Mouse (Mus musculus) heart, embryonic 10.5 days (tissue): ENCODE results near the gene Smarcd1. TPM values are rescaled to one million over a fixed set of nuclear protein-coding genes. Genes with fewer than 3 reads are reported as not detected.

Source experiments
- DNase-seq: peaks from one replicate; pipeline ENCODE4 v3.0.0-alpha.2; 2017; ENCODE audit warnings: low spot score
- H3K27ac ChIP-seq: fragments of 300-500 bp; sonication (generic); 2 replicates; pipeline ENCODE4 v1.5.1; 2016; ENCODE audit warnings: mild to moderate bottlenecking
- H3K27me3 ChIP-seq: fragments of 300-500 bp; sonication (generic); 2 replicates; pipeline ENCODE4 v1.6.1; 2016; ENCODE audit warnings: mild to moderate bottlenecking; ENCODE audit not compliant: poor library complexity, insufficient read depth, severe bottlenecking
- H3K36me3 ChIP-seq: fragments of 300-500 bp; sonication (generic); 2 replicates; pipeline ENCODE4 v1.6.1; 2016; ENCODE audit warnings: mild to moderate bottlenecking, moderate library complexity
- H3K4me1 ChIP-seq: fragments of 300-500 bp; sonication (generic); 2 replicates; pipeline ENCODE4 v1.6.1; 2016; ENCODE audit warnings: mild to moderate bottlenecking
- H3K4me3 ChIP-seq: fragments of 300-500 bp; sonication (generic); 2 replicates; pipeline ENCODE4 v1.5.1; 2016; ENCODE audit warnings: mild to moderate bottlenecking, moderate library complexity
- H3K9me3 ChIP-seq: fragments of 300-500 bp; sonication (generic); 2 replicates; pipeline ENCODE4 v1.6.1; 2016; ENCODE audit warnings: mild to moderate bottlenecking, moderate library complexity
- WGBS: fragments of 180-500 bp; shearing (Covaris S2); methylation state at CpG from one replicate; pipeline ENCODE4 v1.1.7; 2016; 5-methylcytosine and 5-hydroxymethylcytosine counted together
- polyA plus RNA-seq: library from polyadenylated mRNA; unstranded; fragments of >200 nt; fragmentation: Nextera tagmentation; extraction: Ambion mirVana; gene quantifications from 2 replicates; pipeline ENCODE4 v1.2.1, GENCODE M21; 2016

Smarcd1 gene
- polyA plus RNA-seq, 1 experiment from 2014 or later = 45.5 TPM

GRCm38 (mm10) chr15:99711491-99711890 is 9.6 kb downstream of the Smarcd1 start:
- H3K36me3 ChIP-seq = peaks cover 91% of the 10 kb centered on the region
- DNase-seq = no peak
- WGBS = 76% methylated on average over 3 of the region's 3 CpGs

GRCm38 (mm10) chr15:99712666-99713559 is 11.0 kb downstream of the Smarcd1 start:
- H3K36me3 ChIP-seq = peaks cover 81% of the 10 kb centered on the region
- H3K4me3 ChIP-seq = no peak overlapping the region
- 71% methylated on average over 13 of the region's 13 CpGs for WGBS
- peaks cover 43% of the 10 kb centered on the region for H3K4me1 ChIP-seq
- H3K27ac ChIP-seq = peak overlapping the region; percentile 80
- no peaks in the 10 kb centered on the region for H3K9me3 ChIP-seq
- no peak for DNase-seq
- 0 out of 2 replicates have a peak, but pooled peaks cover 6% of the 10 kb centered on the region for H3K27me3 ChIP-seq

More at GRCm38 (mm10) chr15:99711491-99711890, 9.6 kb downstream of the Smarcd1 start:
- H3K4me1 ChIP-seq = peaks cover 35% of the 10 kb centered on the region
- no peak overlapping the region for H3K4me3 ChIP-seq
- no peak overlapping the region for H3K27ac ChIP-seq
- no peaks in the 10 kb centered on the region for H3K9me3 ChIP-seq
- H3K27me3 ChIP-seq = no peaks in the 10 kb centered on the region

- DNase-seq = no peak
- Histone ChIP-seq H3K9me3 (no peaks in the 10 kb centered on the region), H3K27me3 (0 out of 2 replicates have a peak, but pooled peaks cover 7% of the 10 kb centered on the region), H3K27ac (peak overlapping the region; percentile 80), H3K4me3 (no peak overlapping the region), H3K4me1 (peaks cover 43% of the 10 kb centered on the region), H3K36me3 (peaks cover 81% of the 10 kb centered on the region)
- WGBS = 76% methylated on average over 3 of the region's 3 CpGs
Observed at GRCm38 (mm10) chr15:99713569-99713968, 11.6 kb downstream of the Smarcd1 start.

GRCm38 (mm10) chr15:99714206-99714605 is 12.3 kb downstream of the Smarcd1 start:
- 51% methylated on average over 4 of the region's 4 CpGs for WGBS
- DNase-seq = no peak
- Histone ChIP-seq H3K4me3 (no peak overlapping the region), H3K27me3 (0 out of 2 replicates have a peak, but pooled peaks cover 7% of the 10 kb centered on the region), H3K9me3 (no peaks in the 10 kb centered on the region), H3K36me3 (peaks cover 81% of the 10 kb centered on the region), H3K27ac (peak overlapping the region; percentile 80), H3K4me1 (peaks cover 43% of the 10 kb centered on the region)

- peaks cover 79% of the 10 kb centered on the region for H3K36me3 ChIP-seq
- H3K4me3 ChIP-seq = no peak overlapping the region
- 41% methylated on average over 7 of the region's 7 CpGs for WGBS
- 0 out of 2 replicates have a peak, but pooled peaks cover 7% of the 10 kb centered on the region for H3K27me3 ChIP-seq
- peak overlapping the region; percentile 80; the same call in 1 of the 2 replicates for H3K27ac ChIP-seq
- no peak for DNase-seq
- H3K4me1 ChIP-seq = peaks cover 43% of the 10 kb centered on the region
- H3K9me3 ChIP-seq = no peaks in the 10 kb centered on the region
Observed at GRCm38 (mm10) chr15:99714858-99715257, 12.9 kb downstream of the Smarcd1 start.

- WGBS = 79% methylated on average over 13 of the region's 13 CpGs
- H3K4me1 ChIP-seq = peaks cover 43% of the 10 kb centered on the region
- no peak for DNase-seq
- no peak overlapping the region for H3K27ac ChIP-seq
- peaks cover 78% of the 10 kb centered on the region for H3K36me3 ChIP-seq
- H3K9me3 ChIP-seq = no peaks in the 10 kb centered on the region
- H3K4me3 ChIP-seq = no peak overlapping the region
- H3K27me3 ChIP-seq = 0 out of 2 replicates have a peak, but pooled peaks cover 7% of the 10 kb centered on the region
Observed at GRCm38 (mm10) chr15:99715361-99715865, 13.5 kb downstream of the Smarcd1 start.

- peak overlapping the region; percentile 56; the same call in 1 of the 2 replicates for H3K27ac ChIP-seq
- no peak for DNase-seq
- peak overlapping the region; percentile 1; the same call in 1 of the 2 replicates for H3K4me3 ChIP-seq
- 71% methylated on average over 11 of the region's 11 CpGs for WGBS
- no peaks in the 10 kb centered on the region for H3K9me3 ChIP-seq
- peaks cover 43% of the 10 kb centered on the region for H3K4me1 ChIP-seq
- 0 out of 2 replicates have a peak, but pooled peaks cover 7% of the 10 kb centered on the region for H3K27me3 ChIP-seq
- H3K36me3 ChIP-seq = peaks cover 78% of the 10 kb centered on the region
Observed at GRCm38 (mm10) chr15:99715982-99716746, 14.2 kb downstream of the Smarcd1 start.

- Histone ChIP-seq H3K27ac (no peak overlapping the region), H3K36me3 (peaks cover 73% of the 10 kb centered on the region), H3K4me1 (peaks cover 44% of the 10 kb centered on the region), H3K9me3 (no peaks in the 10 kb centered on the region), H3K27me3 (0 out of 2 replicates have a peak, but pooled peaks cover 7% of the 10 kb centered on the region), H3K4me3 (no peak overlapping the region)
- WGBS = 83% methylated on average over 12 of the region's 12 CpGs
- DNase-seq = no peak
Observed at GRCm38 (mm10) chr15:99716814-99717213, 14.9 kb downstream of the Smarcd1 start.

- Histone ChIP-seq H3K36me3 (peaks cover 68% of the 10 kb centered on the region), H3K9me3 (no peaks in the 10 kb centered on the region), H3K27ac (no peak within 1 kb of the TSS), H3K4me3 (no peak within 1 kb of the TSS; the same call in 1 of the 2 replicates), H3K27me3 (0 out of 2 replicates have a peak, but pooled peaks cover 7% of the 10 kb centered on the region), H3K4me1 (peaks cover 46% of the 10 kb centered on the region)
- DNase-seq = no peak
- 71% methylated on average over 26 of the region's 26 CpGs for WGBS
Observed at GRCm38 (mm10) chr15:99717386-99718334, 15.7 kb downstream of the Smarcd1 start, which contains the start of gene Gpd1. Gpd1 (plus strand) TSS chr15:99717515.

GRCm38 (mm10) chr15:99718461-99719021 is 16.6 kb downstream of the Smarcd1 start:
- H3K27me3 ChIP-seq = 0 out of 2 replicates have a peak, but pooled peaks cover 7% of the 10 kb centered on the region
- no peaks in the 10 kb centered on the region for H3K9me3 ChIP-seq
- DNase-seq = no peak
- peaks cover 46% of the 10 kb centered on the region for H3K4me1 ChIP-seq
- no peak overlapping the region for H3K4me3 ChIP-seq
- H3K27ac ChIP-seq = no peak overlapping the region
- H3K36me3 ChIP-seq = peaks cover 59% of the 10 kb centered on the region
- WGBS = 92% methylated on average over 9 of the region's 9 CpGs

GRCm38 (mm10) chr15:99719865-99720264 is 17.9 kb downstream of the Smarcd1 start:
- Histone ChIP-seq H3K4me3 (no peak overlapping the region), H3K27ac (no peak overlapping the region), H3K27me3 (0 out of 2 replicates have a peak, but pooled peaks cover 7% of the 10 kb centered on the region), H3K4me1 (peaks cover 50% of the 10 kb centered on the region), H3K9me3 (no peaks in the 10 kb centered on the region), H3K36me3 (peaks cover 49% of the 10 kb centered on the region)
- 70% methylated on average over 8 of the region's 8 CpGs for WGBS
- no peak for DNase-seq
